Mouse (Mus musculus): ENCODE data around the gene Smad5. TPM values are rescaled to one million over a fixed set of nuclear protein-coding genes. Genes with fewer than 3 reads are reported as not detected.

Gene Smad5
- polyA plus RNA-seq, 1 experiment, result 12.7 TPM

- H3K27me3 ChIP-seq (ENCODE audit: control insufficient read depth, insufficient read depth, insufficient read length), result peaks cover 11% of the 10 kb centered on the region
Observed at GRCm38 (mm10) chr13:56683306-56683705, 19.5 kb upstream of the Smad5 start.

DNA sequence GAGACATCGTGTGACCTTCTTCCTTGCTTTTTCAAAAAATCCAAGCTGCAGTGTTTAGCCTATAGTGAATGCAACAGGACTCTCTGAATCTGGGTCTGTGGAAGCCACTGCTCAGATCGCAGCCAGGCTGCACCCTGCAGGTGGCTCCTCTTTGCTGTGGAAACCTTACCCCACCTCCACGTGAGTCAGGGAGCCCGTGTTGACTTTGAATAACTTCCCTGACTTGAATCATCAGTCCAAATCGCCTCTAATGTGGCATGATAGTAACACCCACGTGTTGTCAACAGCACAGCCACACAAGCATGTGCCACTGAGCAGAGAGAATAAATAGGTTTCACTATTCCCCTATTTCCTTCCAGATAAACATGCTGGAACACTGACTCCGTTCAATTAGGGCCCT is 10.8 kb upstream of the Smad5 start:
- Histone ChIP-seq H3K4me3 (no peak overlapping the region), H3ac (ENCODE audit: control insufficient read depth, insufficient read length) (no peak overlapping the region), H3K36me3 (ENCODE audit: control insufficient read depth, insufficient read depth) (no peaks in the 10 kb centered on the region), H3K27me3 (ENCODE audit: control insufficient read depth, insufficient read depth, insufficient read length) (peaks cover 18% of the 10 kb centered on the region), H3K4me2 (ENCODE audit: low read depth) (peak overlapping the region; percentile 9), H3K79me2 (ENCODE audit: control insufficient read depth, insufficient read depth) (no peaks in the 10 kb centered on the region)
- TF ChIP-seq MYOD1 (IDR thresholded peaks at IDR 0.05; ENCODE audit: control insufficient read depth in 1 of 3, insufficient read length in 2 of 3, low read depth in 2 of 3) (peak in 1 of 3 experiments; percentile 12), E2F4 (IDR thresholded peaks at IDR 0.05; ENCODE audit: insufficient read depth) (no peak)

More at GRCm38 (mm10) chr13:56683306-56683705, 19.5 kb upstream of the Smad5 start:
- H3K36me3 ChIP-seq (ENCODE audit: control insufficient read depth, insufficient read depth), result no peaks in the 10 kb centered on the region
- no peak overlapping the region for H3K4me2 ChIP-seq (ENCODE audit: low read depth)
- TF ChIP-seq REST (IDR thresholded peaks at IDR 0.05; ENCODE audit: insufficient read depth, insufficient read length) (no peak), E2F4 (IDR thresholded peaks at IDR 0.05; ENCODE audit: insufficient read depth) (no peak), CEBPB (IDR thresholded peaks at IDR 0.05; ENCODE audit: insufficient read depth, poor library complexity, severe bottlenecking) (no peak), POLR2AphosphoS2 (IDR thresholded peaks at IDR 0.05; ENCODE audit: insufficient read length, low read depth) (no peak), POLR2A (IDR thresholded peaks at IDR 0.05; ENCODE audit: insufficient read length, low read depth) (no peak), SRF (IDR thresholded peaks at IDR 0.05; ENCODE audit: control insufficient read depth, insufficient read length, low read depth) (no peak), MAX (IDR thresholded peaks at IDR 0.05; ENCODE audit: low read depth) (no peak), TCF12 (IDR thresholded peaks at IDR 0.05; ENCODE audit: insufficient read depth, poor library complexity, severe bottlenecking) (no peak), MYOD1 (IDR thresholded peaks at IDR 0.05; ENCODE audit: control insufficient read depth in 1 of 3, insufficient read length in 2 of 3, low read depth in 2 of 3) (no peak), TCF3 (IDR thresholded peaks at IDR 0.05; ENCODE audit: insufficient read length, low read depth) (no peak), MYOG (IDR thresholded peaks at IDR 0.05; ENCODE audit: control insufficient read depth in 1 of 3, insufficient read depth in 1 of 3, insufficient read length in 2 of 3, low read depth in 2 of 3) (no peak), USF1 (IDR thresholded peaks at IDR 0.05; ENCODE audit: low read depth) (no peak)
- H3K4me3 ChIP-seq, result no peak overlapping the region
- no peak overlapping the region for H3ac ChIP-seq (ENCODE audit: control insufficient read depth, insufficient read length)
- H3K79me2 ChIP-seq (ENCODE audit: control insufficient read depth, insufficient read depth), result no peaks in the 10 kb centered on the region

GRCm38 (mm10) chr13:56692644-56693043 is 10.2 kb upstream of the Smad5 start:
- Histone ChIP-seq H3K36me3 (ENCODE audit: control insufficient read depth, insufficient read depth) (no peaks in the 10 kb centered on the region), H3K79me2 (ENCODE audit: control insufficient read depth, insufficient read depth) (no peaks in the 10 kb centered on the region), H3K4me2 (ENCODE audit: low read depth) (no peak overlapping the region), H3K4me3 (no peak overlapping the region), H3K27me3 (ENCODE audit: control insufficient read depth, insufficient read depth, insufficient read length) (peaks cover 13% of the 10 kb centered on the region), H3ac (ENCODE audit: control insufficient read depth, insufficient read length) (no peak overlapping the region)
- no peak for TF ChIP-seq POLR2AphosphoS2 (IDR thresholded peaks at IDR 0.05; ENCODE audit: insufficient read length, low read depth)
- no peak for TF ChIP-seq POLR2A (IDR thresholded peaks at IDR 0.05; ENCODE audit: insufficient read length, low read depth)
- TF ChIP-seq REST (IDR thresholded peaks at IDR 0.05; ENCODE audit: insufficient read depth, insufficient read length), result no peak
- TF ChIP-seq MAX (IDR thresholded peaks at IDR 0.05; ENCODE audit: low read depth), result no peak
- TF ChIP-seq SRF (IDR thresholded peaks at IDR 0.05; ENCODE audit: control insufficient read depth, insufficient read length, low read depth), result no peak
- TF ChIP-seq MYOD1 (IDR thresholded peaks at IDR 0.05; ENCODE audit: control insufficient read depth in 1 of 3, insufficient read length in 2 of 3, low read depth in 2 of 3), result no peak
- no peak for TF ChIP-seq USF1 (IDR thresholded peaks at IDR 0.05; ENCODE audit: low read depth)
- TF ChIP-seq TCF3 (IDR thresholded peaks at IDR 0.05; ENCODE audit: insufficient read length, low read depth), result no peak
- no peak for TF ChIP-seq TCF12 (IDR thresholded peaks at IDR 0.05; ENCODE audit: insufficient read depth, poor library complexity, severe bottlenecking)
- TF ChIP-seq CEBPB (IDR thresholded peaks at IDR 0.05; ENCODE audit: insufficient read depth, poor library complexity, severe bottlenecking), result no peak
- TF ChIP-seq MYOG (IDR thresholded peaks at IDR 0.05; ENCODE audit: control insufficient read depth in 1 of 3, insufficient read depth in 1 of 3, insufficient read length in 2 of 3, low read depth in 2 of 3), result no peak
- TF ChIP-seq E2F4 (IDR thresholded peaks at IDR 0.05; ENCODE audit: insufficient read depth), result no peak

DNA sequence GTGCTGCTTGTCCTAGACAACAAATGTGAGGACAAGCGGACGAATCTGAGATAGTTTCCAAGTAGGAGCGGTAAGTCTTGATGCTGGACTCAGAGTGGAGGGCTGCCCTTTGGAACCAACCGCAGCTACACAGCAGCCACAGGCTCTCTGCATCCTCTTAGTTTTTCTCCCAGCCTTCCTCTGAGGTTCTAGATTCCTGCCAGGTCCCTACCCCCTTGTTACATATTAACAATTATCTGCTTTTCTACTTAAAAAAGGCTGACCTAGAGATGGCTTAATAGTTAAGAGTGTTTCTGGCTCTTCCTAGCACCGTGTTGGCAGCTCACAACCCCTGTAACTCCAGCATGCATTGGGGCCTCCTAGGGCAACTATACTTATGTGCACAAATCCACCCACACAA is 7.1 kb upstream of the Smad5 start:
- Histone ChIP-seq H3K79me2 (ENCODE audit: control insufficient read depth, insufficient read depth) (no peaks in the 10 kb centered on the region), H3K27me3 (ENCODE audit: control insufficient read depth, insufficient read depth, insufficient read length) (peaks cover 2% of the 10 kb centered on the region), H3ac (ENCODE audit: control insufficient read depth, insufficient read length) (no peak overlapping the region), H3K4me2 (ENCODE audit: low read depth) (no peak overlapping the region), H3K36me3 (ENCODE audit: control insufficient read depth, insufficient read depth) (no peaks in the 10 kb centered on the region), H3K4me3 (no peak overlapping the region)
- TF ChIP-seq MYOD1 (IDR thresholded peaks at IDR 0.05; ENCODE audit: control insufficient read depth in 1 of 3, insufficient read length in 2 of 3, low read depth in 2 of 3) (no peak), CEBPB (IDR thresholded peaks at IDR 0.05; ENCODE audit: insufficient read depth, poor library complexity, severe bottlenecking) (no peak), REST (IDR thresholded peaks at IDR 0.05; ENCODE audit: insufficient read depth, insufficient read length) (no peak), TCF3 (IDR thresholded peaks at IDR 0.05; ENCODE audit: insufficient read length, low read depth) (no peak), SRF (IDR thresholded peaks at IDR 0.05; ENCODE audit: control insufficient read depth, insufficient read length, low read depth) (no peak), MAX (IDR thresholded peaks at IDR 0.05; ENCODE audit: low read depth) (no peak), POLR2A (IDR thresholded peaks at IDR 0.05; ENCODE audit: insufficient read length, low read depth) (no peak), POLR2AphosphoS2 (IDR thresholded peaks at IDR 0.05; ENCODE audit: insufficient read length, low read depth) (no peak), USF1 (IDR thresholded peaks at IDR 0.05; ENCODE audit: low read depth) (no peak), MYOG (IDR thresholded peaks at IDR 0.05; ENCODE audit: control insufficient read depth in 1 of 3, insufficient read depth in 1 of 3, insufficient read length in 2 of 3, low read depth in 2 of 3) (no peak), E2F4 (IDR thresholded peaks at IDR 0.05; ENCODE audit: insufficient read depth) (no peak), TCF12 (IDR thresholded peaks at IDR 0.05; ENCODE audit: insufficient read depth, poor library complexity, severe bottlenecking) (no peak)

GRCm38 (mm10) chr13:56696699-56697098 is 6.1 kb upstream of the Smad5 start:
- H3K4me2 ChIP-seq (ENCODE audit: low read depth), result no peak overlapping the region
- no peak for TF ChIP-seq POLR2A (IDR thresholded peaks at IDR 0.05; ENCODE audit: insufficient read length, low read depth)
- no peak for TF ChIP-seq CEBPB (IDR thresholded peaks at IDR 0.05; ENCODE audit: insufficient read depth, poor library complexity, severe bottlenecking)
- TF ChIP-seq MYOG (IDR thresholded peaks at IDR 0.05; ENCODE audit: control insufficient read depth in 1 of 3, insufficient read depth in 1 of 3, insufficient read length in 2 of 3, low read depth in 2 of 3), result no peak
- TF ChIP-seq TCF3 (IDR thresholded peaks at IDR 0.05; ENCODE audit: insufficient read length, low read depth), result no peak
- no peak for TF ChIP-seq USF1 (IDR thresholded peaks at IDR 0.05; ENCODE audit: low read depth)
- TF ChIP-seq POLR2AphosphoS2 (IDR thresholded peaks at IDR 0.05; ENCODE audit: insufficient read length, low read depth), result no peak
- no peaks in the 10 kb centered on the region for H3K27me3 ChIP-seq (ENCODE audit: control insufficient read depth, insufficient read depth, insufficient read length)
- no peak overlapping the region for H3K4me3 ChIP-seq
- no peak overlapping the region for H3ac ChIP-seq (ENCODE audit: control insufficient read depth, insufficient read length)
- no peaks in the 10 kb centered on the region for H3K36me3 ChIP-seq (ENCODE audit: control insufficient read depth, insufficient read depth)
- no peaks in the 10 kb centered on the region for H3K79me2 ChIP-seq (ENCODE audit: control insufficient read depth, insufficient read depth)
